Mouse (Mus musculus) stomach, postnatal 0 days (tissue): ENCODE data around the gene Nkx3-2. TPM values are rescaled to one million over a fixed set of nuclear protein-coding genes. Genes with fewer than 3 reads are reported as not detected.

ENCODE experiments used
- ATAC-seq: fragments of 200-750 bp; cut with Nextera tagmentation; 2 replicates; pipeline ENCODE4 v1.8.0; 2017; ENCODE audit not compliant: low FRiP score, low TSS enrichment
- DNase-seq: peaks from one replicate; pipeline ENCODE4 v3.0.0-alpha.2; 2016; ENCODE audit warnings: low spot score
- H3K27ac ChIP-seq: fragments of 300-500 bp; sonication (generic); replicated peaks from 2 replicates; pipeline ENCODE4 v1.5.1; 2014; ENCODE audit warnings: mild to moderate bottlenecking, control low read depth
- H3K27me3 ChIP-seq: fragments of 300-500 bp; sonication (generic); 2 replicates; pipeline ENCODE4 v1.6.1; 2014; ENCODE audit warnings: low read length; ENCODE audit not compliant: control insufficient read depth, insufficient read depth
- H3K36me3 ChIP-seq: fragments of 300-500 bp; sonication (generic); 2 replicates; pipeline ENCODE4 v1.6.1; 2014; ENCODE audit warnings: low read length, mixed read lengths; ENCODE audit not compliant: control insufficient read depth, insufficient read depth
- H3K4me1 ChIP-seq: fragments of 300-500 bp; sonication (generic); replicated peaks from 2 replicates; pipeline ENCODE4 v1.6.1; 2014; ENCODE audit warnings: antibody characterized with exemption; ENCODE audit not compliant: control insufficient read depth, insufficient read depth
- H3K4me2 ChIP-seq: fragments of 300-500 bp; sonication (generic); replicated peaks from 2 replicates; pipeline ENCODE4 v1.6.1; 2014; ENCODE audit warnings: low read depth, mild to moderate bottlenecking, control low read depth, moderate library complexity
- H3K4me3 ChIP-seq: fragments of 300-500 bp; sonication (generic); 2 replicates; pipeline ENCODE4 v1.5.1; 2014; ENCODE audit warnings: low read depth, low read length, control low read depth
- H3K9ac ChIP-seq: fragments of 300-500 bp; sonication (generic); 2 replicates; pipeline ENCODE4 v1.6.1; 2014; ENCODE audit warnings: mild to moderate bottlenecking, low read length, control low read depth, mixed read lengths
- H3K9me3 ChIP-seq: fragments of 300-500 bp; sonication (generic); 2 replicates; pipeline ENCODE4 v1.6.1; 2016; ENCODE audit warnings: low read length; ENCODE audit not compliant: control insufficient read depth
- CTCF ChIP-seq: IDR thresholded peaks from 2 replicates; pipeline ENCODE4 v1.5.1; 2016; ENCODE audit warnings: antibody characterized with exemption, low read depth, mild to moderate bottlenecking, moderate library complexity
- EP300 ChIP-seq: optimal IDR thresholded peaks from 2 replicates; pipeline ENCODE3; 2016; ENCODE audit warnings: antibody characterized with exemption
- WGBS: fragments of 180-500 bp; shearing (Covaris S2); extraction: QIAGEN DNeasy Blood & Tissue Kit; methylation state at CpG from one replicate; pipeline ENCODE4 v1.1.7; 2014; 5-methylcytosine and 5-hydroxymethylcytosine counted together
- polyA plus RNA-seq: library from polyadenylated mRNA; unstranded; fragments of >200 nt; fragmentation: Nextera tagmentation; extraction: Ambion mirVana; gene quantifications from 2 replicates; pipeline ENCODE4 v1.2.1, GENCODE M21; 2015

Nkx3-2 gene
- polyA plus RNA-seq, 1 experiment from 2014 or later = 1.0 TPM

GRCm38 (mm10) chr5:41766406-41767010 lies 2.2 kb upstream of the Nkx3-2 start:
- Histone ChIP-seq H3K9ac (no peak overlapping the region), H3K4me2 (no peak overlapping the region), H3K9me3 (no peaks in the 10 kb centered on the region), H3K4me1 (no peaks in the 10 kb centered on the region), H3K4me3 (no peak overlapping the region), H3K36me3 (no peaks in the 10 kb centered on the region), H3K27ac (no peak overlapping the region), H3K27me3 (peaks cover 31% of the 10 kb centered on the region)
- WGBS = 14% methylated on average over 27 of the region's 27 CpGs
- TF ChIP-seq CTCF (no peak), EP300 (no peak)
- ATAC-seq (no peak), DNase-seq (no peak)

- 15% methylated on average over 14 of the region's 14 CpGs for WGBS
- Histone ChIP-seq H3K4me2 (no peak overlapping the region), H3K9me3 (no peaks in the 10 kb centered on the region), H3K36me3 (no peaks in the 10 kb centered on the region), H3K4me3 (no peak overlapping the region), H3K4me1 (no peaks in the 10 kb centered on the region), H3K27ac (no peak overlapping the region), H3K9ac (no peak overlapping the region), H3K27me3 (peaks cover 31% of the 10 kb centered on the region)
- ATAC-seq (no peak), DNase-seq (no peak)
- TF ChIP-seq EP300 (no peak), CTCF (no peak)
Observed at GRCm38 (mm10) chr5:41765626-41766405, 1.5 kb upstream of the Nkx3-2 start.

- H3K4me3 ChIP-seq = peak overlapping the region; percentile 46
- 5% methylated on average over 38 of the region's 41 CpGs for WGBS
- ATAC-seq (peak; percentile 50; the same call in 1 of the 2 replicates), DNase-seq (no peak)
- H3K4me2 ChIP-seq = peak overlapping the region; percentile 54
- no peak overlapping the region for H3K27ac ChIP-seq
- TF ChIP-seq EP300 (no peak), CTCF (no peak)
- no peaks in the 10 kb centered on the region for H3K4me1 ChIP-seq
- peaks cover 37% of the 10 kb centered on the region for H3K27me3 ChIP-seq
- H3K9me3 ChIP-seq = no peaks in the 10 kb centered on the region
- H3K9ac ChIP-seq = peak overlapping the region; percentile 53
- H3K36me3 ChIP-seq = no peaks in the 10 kb centered on the region
Observed at GRCm38 (mm10) chr5:41762947-41763730, 1.2 kb downstream of the Nkx3-2 start.

- no peak for DNase-seq
- Histone ChIP-seq H3K9me3 (no peaks in the 10 kb centered on the region), H3K27ac (no peak overlapping the region), H3K4me1 (no peaks in the 10 kb centered on the region), H3K36me3 (no peaks in the 10 kb centered on the region), H3K9ac (no peak overlapping the region), H3K27me3 (peaks cover 34% of the 10 kb centered on the region), H3K4me3 (peak overlapping the region; percentile 46), H3K4me2 (peak overlapping the region; percentile 54)
- WGBS = 20% methylated on average over 27 of the region's 27 CpGs
- TF ChIP-seq CTCF (no peak), EP300 (no peak)
- no peak for ATAC-seq
Observed at GRCm38 (mm10) chr5:41762141-41762946, 2.0 kb downstream of the Nkx3-2 start.

GRCm38 (mm10) chr5:41761509-41762140 lies 2.7 kb downstream of the Nkx3-2 start:
- TF ChIP-seq CTCF (no peak), EP300 (no peak)
- Histone ChIP-seq H3K4me1 (no peaks in the 10 kb centered on the region), H3K9ac (no peak overlapping the region), H3K27ac (no peak overlapping the region), H3K4me2 (peak overlapping the region; percentile 33), H3K36me3 (no peaks in the 10 kb centered on the region), H3K27me3 (peaks cover 29% of the 10 kb centered on the region), H3K9me3 (no peaks in the 10 kb centered on the region), H3K4me3 (peak overlapping the region; percentile 46)
- DNase-seq (no peak), ATAC-seq (no peak; the same call in 1 of the 2 replicates)
- WGBS = 3% methylated on average over 54 of the region's 56 CpGs
